10 mouse cellular contexts compared by ENCODE assay signal in the genomic region with DNA sequence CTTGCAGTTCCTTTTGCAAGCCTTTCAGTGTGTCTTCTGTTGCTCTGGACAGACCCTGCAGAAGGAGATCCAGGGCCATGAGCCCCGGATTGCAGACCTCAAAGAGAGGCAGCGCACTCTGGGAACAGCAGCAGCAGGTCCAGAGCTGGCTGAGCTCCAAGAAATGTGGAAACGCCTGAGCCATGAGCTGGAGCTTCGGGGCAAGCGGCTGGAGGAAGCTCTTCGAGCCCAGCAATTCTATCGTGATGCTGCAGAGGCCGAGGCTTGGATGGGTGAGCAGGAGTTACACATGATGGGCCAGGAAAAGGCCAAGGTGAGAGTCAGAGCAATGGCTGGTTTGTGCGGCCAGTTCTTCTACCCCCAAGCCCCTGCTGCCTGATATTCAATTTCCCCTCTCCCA. TPM values are rescaled to one million over a fixed set of nuclear protein-coding genes. Genes with fewer than 3 reads are reported as not detected.
DNase-seq lines count a peak whose midpoint lies in the region; ATAC-seq and TF ChIP-seq lines count a peak whose summit lies in the region.
"Had no signal": no experiment of that assay in that cellular context is flagged by ENCODE, and none has a peak within 500 bp of the region (broad histone marks: within the 10 kb centered on the region; RNA-seq: fewer than 3 reads in every experiment).

No protein-coding gene starts in this region.

- H3K27me3 ChIP-seq in hindbrain, postnatal 0 days (ENCODE audit: insufficient read depth, low read length), result no peaks in the 10 kb centered on the region
- no peaks in the 10 kb centered on the region for H3K27me3 ChIP-seq in hindbrain, embryonic 16.5 days (replicated peaks; ENCODE audit: control insufficient read depth, insufficient read depth, low read length)
- H3K27me3 ChIP-seq in midbrain, postnatal 0 days (ENCODE audit: insufficient read depth, low read length), result no peaks in the 10 kb centered on the region
- no peaks in the 10 kb centered on the region for H3K27me3 ChIP-seq in midbrain, embryonic 15.5 days (replicated peaks)
- no peaks in the 10 kb centered on the region for H3K27me3 ChIP-seq in hindbrain, embryonic 13.5 days
- H3K27me3 ChIP-seq: liver, embryonic 12.5 days had no signal

- 54% methylated on average over 9 of the region's 9 CpGs for WGBS in hindbrain, postnatal 0 days
- WGBS in hindbrain, embryonic 16.5 days, result 60% methylated on average over 9 of the region's 9 CpGs
- 68% methylated on average over 9 of the region's 9 CpGs for WGBS in midbrain, postnatal 0 days
- 71% methylated on average over 9 of the region's 9 CpGs for WGBS in midbrain, embryonic 15.5 days
- WGBS in hindbrain, embryonic 13.5 days, result 66% methylated on average over 9 of the region's 9 CpGs

- no peak for TF ChIP-seq CTCF in hindbrain, postnatal 0 days (IDR thresholded peaks at IDR 0.05; ENCODE audit: low read depth)
- TF ChIP-seq CTCF in midbrain, postnatal 0 days (IDR thresholded peaks at IDR 0.05), result no peak

- no peak overlapping the region; the same call in 1 of the 2 replicates for H3K9ac ChIP-seq in hindbrain, postnatal 0 days (replicated peaks; ENCODE audit: low read length)
- H3K9ac ChIP-seq in hindbrain, embryonic 16.5 days (ENCODE audit: low read depth, low read length), result no peak overlapping the region
- H3K9ac ChIP-seq in midbrain, postnatal 0 days (replicated peaks; ENCODE audit: low read length, poor library complexity, severe bottlenecking), result no peak overlapping the region
- no peak overlapping the region for H3K9ac ChIP-seq in midbrain, embryonic 15.5 days
- no peak overlapping the region for H3K9ac ChIP-seq in hindbrain, embryonic 13.5 days
- H3K9ac ChIP-seq: liver, embryonic 12.5 days had no signal

- peaks cover 74% of the 10 kb centered on the region for H3K36me3 ChIP-seq in hindbrain, postnatal 0 days (ENCODE audit: insufficient read depth, low read length)
- H3K36me3 ChIP-seq in hindbrain, embryonic 16.5 days (ENCODE audit: control insufficient read depth, insufficient read depth, low read length), result peaks cover 74% of the 10 kb centered on the region
- H3K36me3 ChIP-seq in midbrain, postnatal 0 days (ENCODE audit: insufficient read depth, low read length), result peaks cover 82% of the 10 kb centered on the region
- H3K36me3 ChIP-seq in midbrain, embryonic 15.5 days (replicated peaks), result peaks cover 87% of the 10 kb centered on the region
- H3K36me3 ChIP-seq in hindbrain, embryonic 13.5 days, result peaks cover 95% of the 10 kb centered on the region
- H3K36me3 ChIP-seq: liver, embryonic 12.5 days had no signal

- DNase-seq in hindbrain, postnatal 0 days (ENCODE audit: low spot score), result peak; percentile 59
- peak; percentile 49 for DNase-seq in midbrain, postnatal 0 days (ENCODE audit: low spot score)
- peak; percentile 75 to 83 for DNase-seq in adrenal gland, postnatal 36 days
- DNase-seq in lung, postnatal 10 days, result peak; percentile 55

- H3K4me3 ChIP-seq in hindbrain, postnatal 0 days (ENCODE audit: low read length), result no peak overlapping the region
- H3K4me3 ChIP-seq in hindbrain, embryonic 16.5 days (ENCODE audit: low read length), result no peak overlapping the region
- H3K4me3 ChIP-seq in midbrain, postnatal 0 days (ENCODE audit: low read depth, low read length), result no peak overlapping the region
- no peak overlapping the region for H3K4me3 ChIP-seq in midbrain, embryonic 15.5 days
- H3K4me3 ChIP-seq in hindbrain, embryonic 13.5 days, result no peak overlapping the region
- H3K4me3 ChIP-seq: liver, embryonic 12.5 days; myocyte had no signal

- H3K4me2 ChIP-seq in hindbrain, postnatal 0 days (ENCODE audit: low read depth, low read length), result no peak overlapping the region
- H3K4me2 ChIP-seq in hindbrain, embryonic 16.5 days (ENCODE audit: low read length), result no peak overlapping the region
- no peak overlapping the region for H3K4me2 ChIP-seq in midbrain, postnatal 0 days (ENCODE audit: low read depth, low read length, poor library complexity, severe bottlenecking)
- no peak overlapping the region for H3K4me2 ChIP-seq in midbrain, embryonic 15.5 days
- H3K4me2 ChIP-seq in hindbrain, embryonic 13.5 days, result no peak overlapping the region
- H3K4me2 ChIP-seq: liver, embryonic 12.5 days had no signal

- H3K4me1 ChIP-seq in hindbrain, postnatal 0 days (ENCODE audit: insufficient read depth, low read length), result no peaks in the 10 kb centered on the region
- no peaks in the 10 kb centered on the region for H3K4me1 ChIP-seq in hindbrain, embryonic 16.5 days (ENCODE audit: control insufficient read depth, insufficient read depth, low read depth, low read length)
- no peaks in the 10 kb centered on the region for H3K4me1 ChIP-seq in midbrain, postnatal 0 days (ENCODE audit: insufficient read depth, low read length)
- H3K4me1 ChIP-seq in midbrain, embryonic 15.5 days, result no peaks in the 10 kb centered on the region
- no peaks in the 10 kb centered on the region for H3K4me1 ChIP-seq in hindbrain, embryonic 13.5 days (replicated peaks)
- H3K4me1 ChIP-seq: liver, embryonic 12.5 days had no signal

- no peaks in the 10 kb centered on the region for H3K9me3 ChIP-seq in hindbrain, postnatal 0 days (ENCODE audit: low read length)
- H3K9me3 ChIP-seq in hindbrain, embryonic 16.5 days (ENCODE audit: control insufficient read depth, low read length), result no peaks in the 10 kb centered on the region
- no peaks in the 10 kb centered on the region for H3K9me3 ChIP-seq in midbrain, postnatal 0 days (ENCODE audit: low read length)
- H3K9me3 ChIP-seq in midbrain, embryonic 15.5 days, result no peaks in the 10 kb centered on the region
- no peaks in the 10 kb centered on the region for H3K9me3 ChIP-seq in hindbrain, embryonic 13.5 days
- H3K9me3 ChIP-seq: liver, embryonic 12.5 days had no signal

- H3K27ac ChIP-seq in hindbrain, postnatal 0 days, result no peak overlapping the region
- H3K27ac ChIP-seq in hindbrain, embryonic 16.5 days (ENCODE audit: low read depth, low read length), result no peak overlapping the region
- no peak overlapping the region for H3K27ac ChIP-seq in midbrain, postnatal 0 days (ENCODE audit: low read depth, low read length)
- H3K27ac ChIP-seq in midbrain, embryonic 15.5 days, result no peak overlapping the region
- no peak overlapping the region for H3K27ac ChIP-seq in hindbrain, embryonic 13.5 days
- H3K27ac ChIP-seq: liver, embryonic 12.5 days had no signal

- ATAC-seq in hindbrain, postnatal 0 days, result no peak
- ATAC-seq in hindbrain, embryonic 16.5 days, result no peak
- ATAC-seq in midbrain, postnatal 0 days (ENCODE audit: low FRiP score), result no peak
- no peak for ATAC-seq in midbrain, embryonic 15.5 days (replicated peaks)
- ATAC-seq in hindbrain, embryonic 13.5 days (ENCODE audit: low FRiP score), result no peak
- ATAC-seq: liver, embryonic 12.5 days had no signal

RNA-seq across cellular contexts. Expression of a gene that starts 11.2 kb away (rescaled TPM):
- 59.2 and 69.4 TPM in 2 replicates for total RNA-seq in hindbrain, postnatal 0 days (2014; rRNA removed)
- 81.8 and 84.8 TPM in 2 replicates for polyA plus RNA-seq in hindbrain, postnatal 0 days (2015; fragmentation: Nextera tagmentation; extraction: Ambion mirVana)
- polyA plus RNA-seq in hindbrain, embryonic 16.5 days (2015; fragmentation: Nextera tagmentation; extraction: Ambion mirVana), result 124 and 127 TPM in 2 replicates
- total RNA-seq in midbrain, postnatal 0 days (2014; rRNA removed), result 63.2 and 89.1 TPM in 2 replicates
- 88.6 and 89.7 TPM in 2 replicates for polyA plus RNA-seq in midbrain, postnatal 0 days (2015; fragmentation: Nextera tagmentation; extraction: Ambion mirVana)
- 180 and 188 TPM in 2 replicates for polyA plus RNA-seq in midbrain, embryonic 15.5 days (2015; fragmentation: Nextera tagmentation; extraction: Ambion mirVana)
- total RNA-seq in adrenal gland, postnatal 36 days (2021), result 10 to 100 TPM; 16.4 to 17.1 TPM
- polyA plus RNA-seq in hindbrain, embryonic 13.5 days (2015; fragmentation: Nextera tagmentation; extraction: Ambion mirVana), result 188 and 189 TPM in 2 replicates

RNA-seq across cellular contexts. Expression of a gene that starts 34.1 kb away (rescaled TPM):
- 143 and 164 TPM in 2 replicates for total RNA-seq in hindbrain, postnatal 0 days (2014; rRNA removed)
- 17.9 TPM in 2 replicates for polyA plus RNA-seq in hindbrain, postnatal 0 days (2015; fragmentation: Nextera tagmentation; extraction: Ambion mirVana)
- polyA plus RNA-seq in hindbrain, embryonic 16.5 days (2015; fragmentation: Nextera tagmentation; extraction: Ambion mirVana), result 21.7 and 31.4 TPM in 2 replicates
- total RNA-seq in midbrain, postnatal 0 days (2014; rRNA removed), result 138 and 154 TPM in 2 replicates
- polyA plus RNA-seq in midbrain, postnatal 0 days (2015; fragmentation: Nextera tagmentation; extraction: Ambion mirVana), result 18.9 and 19.7 TPM in 2 replicates
- polyA plus RNA-seq in midbrain, embryonic 15.5 days (2015; fragmentation: Nextera tagmentation; extraction: Ambion mirVana), result 35.2 and 39.8 TPM in 2 replicates
- under 1 TPM; 0.49 to 0.53 TPM for total RNA-seq in adrenal gland, postnatal 36 days (2021)
- 30.0 and 33.3 TPM in 2 replicates for polyA plus RNA-seq in hindbrain, embryonic 13.5 days (2015; fragmentation: Nextera tagmentation; extraction: Ambion mirVana)

RNA-seq across cellular contexts. Expression of a gene that starts 46.6 kb away (rescaled TPM):
- 1.3 and 4.2 TPM in 2 replicates for total RNA-seq in hindbrain, postnatal 0 days (2014; rRNA removed)
- polyA plus RNA-seq in hindbrain, postnatal 0 days (2015; fragmentation: Nextera tagmentation; extraction: Ambion mirVana), result 5.2 and 5.5 TPM in 2 replicates
- 5.2 and 6.7 TPM in 2 replicates for polyA plus RNA-seq in hindbrain, embryonic 16.5 days (2015; fragmentation: Nextera tagmentation; extraction: Ambion mirVana)
- 0.99 and 3.0 TPM in 2 replicates for total RNA-seq in midbrain, postnatal 0 days (2014; rRNA removed)
- 5.9 and 6.4 TPM in 2 replicates for polyA plus RNA-seq in midbrain, postnatal 0 days (2015; fragmentation: Nextera tagmentation; extraction: Ambion mirVana)
- 5.6 and 7.7 TPM in 2 replicates for polyA plus RNA-seq in midbrain, embryonic 15.5 days (2015; fragmentation: Nextera tagmentation; extraction: Ambion mirVana)
- total RNA-seq in adrenal gland, postnatal 36 days (2021), result under 1 TPM in 1 of 2 experiments, not detected in 1; 0.13 TPM
- polyA plus RNA-seq in hindbrain, embryonic 13.5 days (2015; fragmentation: Nextera tagmentation; extraction: Ambion mirVana), result 3.8 and 4.3 TPM in 2 replicates
- total RNA-seq: common myeloid progenitor, adult 5-6 weeks had no signal

RNA-seq across cellular contexts. Expression of a gene that starts 48.6 kb away (rescaled TPM):
- 85.3 and 85.6 TPM in 2 replicates for total RNA-seq in hindbrain, postnatal 0 days (2014; rRNA removed)
- 39.7 and 40.9 TPM in 2 replicates for polyA plus RNA-seq in hindbrain, postnatal 0 days (2015; fragmentation: Nextera tagmentation; extraction: Ambion mirVana)
- 67.2 and 73.6 TPM in 2 replicates for polyA plus RNA-seq in hindbrain, embryonic 16.5 days (2015; fragmentation: Nextera tagmentation; extraction: Ambion mirVana)
- total RNA-seq in midbrain, postnatal 0 days (2014; rRNA removed), result 90.5 and 97.4 TPM in 2 replicates
- polyA plus RNA-seq in midbrain, postnatal 0 days (2015; fragmentation: Nextera tagmentation; extraction: Ambion mirVana), result 39.0 and 40.0 TPM in 2 replicates
- 98.0 and 98.6 TPM in 2 replicates for polyA plus RNA-seq in midbrain, embryonic 15.5 days (2015; fragmentation: Nextera tagmentation; extraction: Ambion mirVana)
- total RNA-seq in adrenal gland, postnatal 36 days (2021), result 10 to 100 TPM; 57.6 to 68.1 TPM
- 97.3 and 97.5 TPM in 2 replicates for polyA plus RNA-seq in hindbrain, embryonic 13.5 days (2015; fragmentation: Nextera tagmentation; extraction: Ambion mirVana)
